Mouse (Mus musculus) testis, adult 2 months (tissue): ENCODE data around the gene Tacc2.

Experiments
- CTCF ChIP-seq: fragments of 200-500 bp; IDR thresholded peaks from 2 replicates; pipeline ENCODE4 v1.5.1; 2012; ENCODE audit warnings: low read depth, mild to moderate bottlenecking, inconsistent platforms, low read length, moderate library complexity; ENCODE audit not compliant: control insufficient read depth, insufficient read depth, insufficient replicate concordance
- POLR2A ChIP-seq: fragments of 200-500 bp; IDR thresholded peaks from 2 replicates; pipeline ENCODE4 v1.6.1; 2012; ENCODE audit warnings: low read depth, mild to moderate bottlenecking, inconsistent platforms, low read length, moderate library complexity; ENCODE audit not compliant: control insufficient read depth

GRCm38 (mm10) chr7:130676885-130677540, 99.8 kb downstream of the Tacc2 start:
- TF ChIP-seq POLR2A (no peak), CTCF (no peak)
